Mouse (Mus musculus): Measurements from ENCODE around the gene Lmnb2. TPM values are rescaled to one million over a fixed set of nuclear protein-coding genes. Genes with fewer than 3 reads are reported as not detected.
A peak's percentile ranks its signal among the peaks of the same experiment; 100 is the strongest.

The Lmnb2 gene
- total RNA-seq, 2 experiments from 2014 or later: 17.5 to 19.6 TPM

GRCm38 (mm10) chr10:80947802-80948201 is 29.8 kb upstream of the Lmnb2 start:
- DNase-seq (ENCODE audit: extremely low spot score in 1 of 2, low spot score in 1 of 2): no peak

- no peak for DNase-seq (ENCODE audit: extremely low spot score in 1 of 2, low spot score in 1 of 2)
Observed at GRCm38 (mm10) chr10:80946684-80947437, 28.8 kb upstream of the Lmnb2 start.

DNA sequence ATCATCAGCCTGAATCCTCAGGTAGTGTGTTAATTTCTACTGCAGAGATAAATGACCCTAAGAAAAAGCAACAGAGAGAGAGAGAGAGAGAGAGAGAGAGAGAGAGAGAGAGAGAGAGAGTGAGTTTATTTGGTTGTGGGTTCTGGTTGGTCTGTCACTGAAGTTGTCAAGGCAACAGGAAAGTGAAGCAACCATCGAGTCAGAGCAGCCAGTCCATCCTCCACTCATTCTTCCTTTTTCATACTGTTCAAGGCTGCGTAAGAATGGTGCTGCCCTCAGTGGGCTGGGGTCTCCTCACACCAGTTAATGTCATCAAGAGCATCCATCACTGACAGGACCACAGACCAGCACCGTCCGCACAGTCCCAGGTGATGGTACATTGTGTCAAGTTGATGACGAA is 26.2 kb upstream of the Lmnb2 start:
- DNase-seq (ENCODE audit: extremely low spot score in 1 of 2, low spot score in 1 of 2): no peak

DNA sequence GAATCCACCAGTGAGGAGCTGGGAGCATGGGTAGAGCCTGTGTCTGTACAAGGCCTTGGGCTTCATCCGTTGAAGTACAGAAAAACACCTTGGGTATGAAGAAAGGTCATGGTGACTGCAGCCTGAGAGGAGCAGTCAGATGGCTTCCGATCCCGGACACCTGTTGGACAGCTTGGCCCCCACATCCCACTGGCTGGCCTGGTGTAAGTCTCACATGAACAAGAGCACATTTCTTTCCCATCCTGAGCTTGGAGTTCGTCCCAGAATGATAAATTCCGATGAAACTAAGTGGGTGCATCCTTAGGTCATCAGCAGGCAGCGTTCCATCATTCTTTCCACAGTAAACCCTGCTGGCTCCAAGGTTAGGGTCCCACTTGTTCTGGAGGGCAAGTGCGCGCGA is 25.7 kb upstream of the Lmnb2 start:
- no peak for DNase-seq (ENCODE audit: extremely low spot score in 1 of 2, low spot score in 1 of 2)

DNA sequence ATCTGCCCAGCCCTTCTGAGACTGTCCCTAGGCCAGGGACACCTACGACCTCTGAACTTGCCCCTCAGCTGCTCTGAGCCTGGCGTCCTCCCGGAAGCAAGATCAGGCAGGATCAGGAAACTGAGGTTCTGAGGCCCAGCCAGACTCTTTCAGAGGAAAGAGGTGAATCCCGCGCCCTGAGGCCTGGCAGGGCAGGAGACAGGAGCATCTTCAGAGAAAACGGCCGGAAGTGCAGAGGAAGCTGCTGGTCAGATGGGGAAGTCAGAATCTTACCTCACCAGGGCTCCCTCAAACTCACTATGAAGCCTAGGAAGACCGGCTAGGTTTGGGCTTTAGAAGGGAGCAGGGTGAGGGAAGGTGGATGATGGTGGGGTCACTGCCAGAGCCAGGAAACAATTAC is 24.9 kb upstream of the Lmnb2 start:
- DNase-seq (ENCODE audit: extremely low spot score in 1 of 2, low spot score in 1 of 2): no peak

- DNase-seq (ENCODE audit: extremely low spot score in 1 of 2, low spot score in 1 of 2): no peak
Observed at GRCm38 (mm10) chr10:80940988-80941347, 22.9 kb upstream of the Lmnb2 start.

- DNase-seq (ENCODE audit: extremely low spot score in 1 of 2, low spot score in 1 of 2): no peak
Observed at GRCm38 (mm10) chr10:80940320-80940987, 22.4 kb upstream of the Lmnb2 start.

GRCm38 (mm10) chr10:80939671-80940070 is 21.6 kb upstream of the Lmnb2 start:
- peak; percentile 54 for DNase-seq (ENCODE audit: extremely low spot score in 1 of 2, low spot score in 1 of 2)

DNA sequence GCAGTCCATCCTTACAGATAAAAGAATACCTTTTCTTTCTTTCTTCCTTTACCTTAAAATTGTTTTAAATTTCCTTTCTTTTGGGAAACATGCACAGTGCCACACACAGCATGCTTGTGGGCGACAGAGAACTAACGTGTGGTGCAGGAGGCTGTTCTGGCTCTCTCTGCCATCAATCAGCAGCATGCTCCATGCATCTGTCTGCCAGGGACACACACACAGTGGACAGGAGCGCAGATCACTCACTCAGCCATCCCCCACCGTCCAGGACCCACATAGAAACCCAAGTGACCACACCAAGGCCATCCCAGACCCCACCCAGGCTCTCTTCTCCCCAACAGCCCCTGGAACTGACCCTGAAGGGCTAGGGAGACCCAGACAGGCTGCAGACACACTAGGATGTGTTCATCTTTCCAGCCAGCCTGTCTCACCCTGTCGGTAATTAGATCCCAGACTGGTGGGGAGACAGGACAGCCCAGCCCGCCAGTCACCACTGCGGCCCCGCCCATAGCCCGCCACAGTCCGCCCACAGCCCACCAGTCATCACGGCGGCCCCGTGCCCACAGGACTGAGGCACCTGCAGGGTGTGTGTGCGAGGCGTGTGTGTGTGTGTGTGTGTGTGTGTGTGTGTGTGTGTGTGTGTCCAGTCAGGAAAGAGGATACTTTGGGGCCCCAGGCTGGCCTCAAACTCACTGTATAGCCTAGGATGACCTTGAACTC is 20.9 kb upstream of the Lmnb2 start:
- no peak for DNase-seq (ENCODE audit: extremely low spot score in 1 of 2, low spot score in 1 of 2)

- no peak for DNase-seq (ENCODE audit: extremely low spot score in 1 of 2, low spot score in 1 of 2)
Observed at GRCm38 (mm10) chr10:80937646-80938045, 19.6 kb upstream of the Lmnb2 start.

GRCm38 (mm10) chr10:80936810-80937164 is 18.7 kb upstream of the Lmnb2 start:
- DNase-seq (ENCODE audit: extremely low spot score in 1 of 2, low spot score in 1 of 2): no peak

DNA sequence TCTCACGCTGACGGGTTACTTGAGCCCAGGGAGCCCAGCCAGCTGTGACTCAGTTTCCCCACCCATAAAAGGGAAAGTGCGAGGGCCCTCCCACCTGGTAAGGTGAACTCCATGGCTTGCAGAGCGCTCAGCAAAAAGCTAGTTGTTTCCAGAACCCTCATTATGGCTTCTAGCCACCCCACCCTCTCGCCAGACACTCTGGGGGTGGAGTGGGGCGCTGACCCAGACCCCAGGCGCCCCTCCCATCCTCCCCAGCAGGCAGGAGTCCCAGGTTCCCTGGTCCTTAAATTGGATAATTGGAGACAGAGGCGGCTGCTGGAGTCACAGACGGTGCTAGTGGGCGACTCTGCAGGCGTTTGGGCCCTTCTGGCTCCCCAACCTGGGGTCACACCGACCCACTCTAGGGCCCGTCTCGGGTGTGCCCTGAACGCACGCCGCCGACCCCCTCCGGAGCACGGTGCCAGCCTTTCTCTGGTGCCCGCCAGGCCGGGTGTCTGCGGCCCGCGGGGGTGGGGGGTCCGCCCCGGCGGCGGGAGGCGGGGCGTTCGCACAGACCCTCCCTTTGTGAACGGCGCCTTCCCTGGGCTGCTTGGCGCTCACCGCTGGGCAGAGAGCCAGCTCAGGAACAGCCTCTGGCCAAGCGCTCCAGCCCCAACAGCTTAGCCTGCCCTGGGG is 18.2 kb upstream of the Lmnb2 start:
- DNase-seq (ENCODE audit: extremely low spot score in 1 of 2, low spot score in 1 of 2): peak in 1 of 2 experiments; percentile 54

DNA sequence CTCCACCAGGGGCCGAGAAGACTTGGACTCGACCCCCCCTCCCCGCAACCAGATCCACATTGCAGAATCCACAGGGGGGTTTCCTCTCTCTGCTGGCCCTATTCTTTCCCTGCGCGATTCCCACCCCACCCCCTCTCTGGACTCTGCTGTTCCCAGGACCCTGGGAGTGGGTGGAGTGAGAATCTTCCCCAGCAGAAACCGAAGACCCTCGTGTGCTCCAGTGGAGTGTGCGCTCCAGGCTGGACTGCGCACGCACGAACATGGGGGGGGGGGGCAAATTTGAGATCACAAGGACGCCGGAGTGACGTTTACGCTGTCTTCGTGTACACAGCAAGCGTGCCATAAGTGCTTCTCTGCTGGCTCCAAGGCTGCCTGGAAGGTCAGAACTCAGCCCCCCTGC is 17.7 kb upstream of the Lmnb2 start:
- no peak for DNase-seq (ENCODE audit: extremely low spot score in 1 of 2, low spot score in 1 of 2)

- DNase-seq (ENCODE audit: extremely low spot score in 1 of 2, low spot score in 1 of 2): no peak
Observed at GRCm38 (mm10) chr10:80935241-80935640, 17.2 kb upstream of the Lmnb2 start.

DNA sequence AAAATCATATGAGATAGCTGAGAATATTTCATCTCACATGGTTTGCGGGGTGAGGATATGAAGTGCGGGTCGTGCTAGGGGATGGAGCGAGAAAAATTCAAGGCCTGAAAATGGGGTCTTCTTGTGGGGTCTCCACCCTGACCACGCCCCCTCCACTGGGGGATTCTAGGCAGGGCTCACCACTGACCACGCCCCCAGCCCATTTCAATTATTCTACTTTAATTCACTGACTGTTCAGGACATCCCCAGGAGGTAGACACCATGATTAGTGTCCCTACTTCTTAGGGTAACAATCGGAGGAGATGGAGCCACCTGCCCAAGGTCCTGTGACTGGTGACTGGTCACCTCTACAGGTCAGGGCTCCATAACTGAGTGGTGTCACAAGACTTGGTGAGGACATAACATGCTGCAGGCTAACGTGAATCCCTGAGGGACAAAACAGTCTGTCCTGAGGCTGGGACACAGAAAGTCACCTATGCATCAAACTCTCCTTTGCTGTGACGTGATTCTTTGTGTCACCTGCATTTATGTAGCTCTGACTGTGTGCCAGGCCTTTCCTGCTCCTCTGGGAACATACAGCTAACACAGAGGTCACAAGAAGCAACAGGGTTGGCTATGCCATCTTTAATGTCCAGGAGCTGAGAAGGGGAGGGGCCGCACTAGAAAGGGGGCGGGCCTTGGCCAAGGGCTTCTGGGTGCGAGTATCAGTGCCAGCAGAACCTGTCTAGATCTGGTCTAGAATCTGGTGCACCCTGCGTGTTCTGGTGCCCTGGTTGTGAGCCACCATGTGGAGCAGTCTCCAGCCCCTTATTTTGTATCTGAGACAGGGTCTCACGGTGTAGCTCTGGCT is 16.3 kb upstream of the Lmnb2 start:
- no peak for DNase-seq (ENCODE audit: extremely low spot score in 1 of 2, low spot score in 1 of 2)

DNA sequence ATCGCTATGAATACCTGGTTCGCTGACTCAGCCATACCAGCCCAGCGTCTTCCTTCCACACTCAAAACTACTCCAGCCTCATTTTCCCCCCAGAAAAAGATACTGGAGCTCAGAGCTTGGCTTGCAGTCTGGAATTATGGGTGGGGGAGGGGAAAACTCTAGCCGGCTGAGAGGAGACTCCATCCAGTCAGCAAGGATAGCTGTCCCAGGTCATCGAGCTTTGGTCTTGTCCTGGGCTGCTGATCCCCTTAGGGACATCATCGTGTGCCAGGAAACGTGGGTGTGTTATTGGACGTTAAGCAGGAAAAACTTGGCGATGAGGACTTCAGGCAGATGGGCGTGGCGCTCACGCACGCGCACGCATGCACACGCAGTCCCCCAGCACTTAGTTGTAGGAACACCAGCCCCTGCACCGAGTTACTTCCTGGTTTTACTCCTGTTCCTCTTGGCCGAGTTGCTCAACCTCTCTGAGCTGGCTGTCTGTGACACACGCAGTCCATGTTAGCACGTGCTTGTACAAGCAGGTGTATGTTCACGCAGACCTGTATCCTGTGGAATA is 15.5 kb upstream of the Lmnb2 start:
- DNase-seq (ENCODE audit: extremely low spot score in 1 of 2, low spot score in 1 of 2): no peak

- DNase-seq (ENCODE audit: extremely low spot score in 1 of 2, low spot score in 1 of 2): no peak
Observed at GRCm38 (mm10) chr10:80932700-80933420, 14.8 kb upstream of the Lmnb2 start.

DNA sequence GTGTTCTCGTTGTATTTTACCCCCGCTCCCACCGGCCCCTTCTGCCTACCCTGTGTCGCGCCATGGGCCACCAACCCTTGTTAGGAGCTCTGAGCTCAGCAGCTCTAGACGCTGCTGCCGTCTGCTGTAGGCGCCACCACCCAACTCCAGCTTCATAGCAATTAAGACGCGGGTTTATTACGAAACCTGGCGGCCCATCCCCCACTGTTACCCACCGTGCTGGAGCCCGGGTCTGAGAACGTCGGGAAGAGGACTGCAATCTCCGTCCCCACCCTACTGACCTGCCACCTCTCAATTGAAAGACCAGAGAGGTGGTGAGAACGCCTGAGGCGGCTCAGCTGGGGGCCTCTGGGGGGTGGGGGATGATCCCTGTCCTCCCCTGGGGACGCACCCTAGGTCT is 14.2 kb upstream of the Lmnb2 start:
- DNase-seq (ENCODE audit: extremely low spot score in 1 of 2, low spot score in 1 of 2): peak in 1 of 2 experiments; percentile 34

- no peak for DNase-seq (ENCODE audit: extremely low spot score in 1 of 2, low spot score in 1 of 2)
Observed at GRCm38 (mm10) chr10:80931695-80932094, 13.7 kb upstream of the Lmnb2 start.
